Mouse (Mus musculus) lung, adult 2 months (tissue): ENCODE data around the gene Gabpb2.

ENCODE experiments used
- CTCF ChIP-seq: fragments of 200-500 bp; IDR thresholded peaks from 2 replicates; pipeline ENCODE4 v1.5.1; 2011; ENCODE audit warnings: mild to moderate bottlenecking, low read length, control low read depth; ENCODE audit not compliant: insufficient read depth
- POLR2A ChIP-seq: fragments of 200-500 bp; IDR thresholded peaks from 2 replicates; pipeline ENCODE4 v1.6.1; 2011; ENCODE audit warnings: low read depth, mild to moderate bottlenecking, control low read depth, low read length, borderline replicate concordance; ENCODE audit errors: extremely low read depth

GRCm38 (mm10) chr3:95250361-95250760 is 32.6 kb upstream of the Gabpb2 start:
- TF ChIP-seq POLR2A (no peak), CTCF (no peak)
